Mouse (Mus musculus) lung, postnatal 0 days (tissue): Measurements from ENCODE around the gene Oasl2. TPM values are rescaled to one million over a fixed set of nuclear protein-coding genes. Genes with fewer than 3 reads are reported as not detected.
"Not testable (repeated sequence)": the region's sequence is repeated elsewhere in the genome, so short reads cannot be mapped to it uniquely, and the experiment has no call there.

ENCODE experiments used
- ATAC-seq: fragments of 200-750 bp; cut with Nextera tagmentation; 2 replicates; pipeline ENCODE4 v1.8.0; 2017; ENCODE audit warnings: moderate library complexity
- DNase-seq: peaks from one replicate; pipeline ENCODE4 v3.0.0-alpha.2; 2016; ENCODE audit warnings: low spot score
- H3K27ac ChIP-seq: fragments of 300-500 bp; sonication (generic); 2 replicates; pipeline ENCODE4 v1.5.1; 2014; ENCODE audit warnings: antibody characterized with exemption, mild to moderate bottlenecking, low read length, mixed read lengths
- H3K27me3 ChIP-seq: fragments of 300-500 bp; sonication (generic); replicated peaks from 2 replicates; pipeline ENCODE4 v1.6.1; 2014; ENCODE audit warnings: low read length, mixed read lengths; ENCODE audit not compliant: insufficient read depth
- H3K36me3 ChIP-seq: fragments of 300-500 bp; sonication (generic); 2 replicates; pipeline ENCODE4 v1.6.1; 2014; ENCODE audit warnings: low read length, mixed read lengths; ENCODE audit not compliant: insufficient read depth
- H3K4me1 ChIP-seq: fragments of 300-500 bp; sonication (generic); 2 replicates; pipeline ENCODE4 v1.6.1; 2014; ENCODE audit warnings: antibody characterized with exemption, low read depth, low read length, mixed read lengths; ENCODE audit not compliant: insufficient read depth
- H3K4me2 ChIP-seq: fragments of 300-500 bp; sonication (generic); replicated peaks from 2 replicates; pipeline ENCODE4 v1.6.1; 2014; ENCODE audit warnings: low read depth, mild to moderate bottlenecking, low read length, moderate library complexity, mixed read lengths
- H3K4me3 ChIP-seq: fragments of 300-500 bp; sonication (generic); 2 replicates; pipeline ENCODE4 v1.5.1; 2014; ENCODE audit warnings: low read depth, low read length
- H3K9ac ChIP-seq: fragments of 300-500 bp; sonication (generic); replicated peaks from 2 replicates; pipeline ENCODE4 v1.6.1; 2014; ENCODE audit warnings: low read depth, mild to moderate bottlenecking
- H3K9me3 ChIP-seq: fragments of 300-500 bp; sonication (generic); 2 replicates; pipeline ENCODE4 v1.6.1; 2016; ENCODE audit warnings: low read length, mixed read lengths
- CTCF ChIP-seq: IDR thresholded peaks from 2 replicates; pipeline ENCODE4 v1.5.1; 2016; ENCODE audit warnings: antibody characterized with exemption, mild to moderate bottlenecking
- EP300 ChIP-seq: IDR thresholded peaks from 2 replicates; pipeline ENCODE4 v1.6.1; 2016; ENCODE audit warnings: antibody characterized with exemption, mild to moderate bottlenecking, control low read depth
- WGBS: fragments of 180-500 bp; shearing (Covaris S2); extraction: QIAGEN DNeasy Blood & Tissue Kit; methylation state at CpG from one replicate; pipeline ENCODE4 v1.1.7; 2014; 5-methylcytosine and 5-hydroxymethylcytosine counted together
- polyA plus RNA-seq: library from polyadenylated mRNA; unstranded; fragments of >200 nt; fragmentation: Nextera tagmentation; extraction: Ambion mirVana; gene quantifications from 2 replicates; pipeline ENCODE4 v1.2.1, GENCODE M21; 2015

Gene Oasl2
- polyA plus RNA-seq, 1 experiment from 2014 or later: 17.3 TPM

DNA sequence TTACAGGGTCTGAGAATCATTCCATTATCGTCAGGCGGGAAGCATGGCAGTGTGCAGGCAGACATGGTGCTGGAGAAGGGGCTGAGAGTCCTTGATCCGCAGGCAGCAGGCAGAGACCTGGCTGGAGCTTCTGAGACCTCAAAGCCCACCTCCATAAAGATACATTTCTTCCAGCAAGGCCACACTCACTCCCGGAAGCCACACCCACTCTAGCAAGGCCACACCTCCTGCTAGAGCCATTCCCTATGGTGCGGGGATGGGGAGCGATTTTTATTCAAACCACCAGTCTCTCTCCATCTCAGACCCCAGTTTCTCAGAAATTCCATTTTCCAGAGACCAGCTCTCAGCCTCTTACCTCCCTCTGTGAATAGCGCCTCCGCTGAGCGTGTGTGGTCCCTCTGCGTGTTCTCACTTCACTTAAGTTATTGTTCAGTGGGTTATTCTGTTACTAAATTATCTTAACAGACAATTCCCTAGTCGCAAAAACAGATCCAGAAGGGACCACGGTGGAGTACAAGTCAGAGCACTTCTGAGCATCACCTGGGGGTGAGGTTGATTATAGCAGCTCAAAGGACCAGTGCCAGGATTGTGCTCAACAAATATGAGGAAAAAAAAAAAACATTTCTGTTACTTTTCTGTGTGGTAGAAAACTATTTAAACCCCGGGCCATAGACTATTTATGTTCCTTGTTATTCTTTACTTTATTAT, 12.0 kb downstream of the Oasl2 start:
- Histone ChIP-seq H3K4me1 (no peaks in the 10 kb centered on the region), H3K27ac (no peak overlapping the region), H3K27me3 (no peaks in the 10 kb centered on the region), H3K9ac (no peak overlapping the region), H3K9me3 (no peaks in the 10 kb centered on the region), H3K4me3 (no peak overlapping the region), H3K36me3 (peaks cover 4% of the 10 kb centered on the region), H3K4me2 (no peak overlapping the region)
- ATAC-seq (no peak), DNase-seq (no peak)
- 52% methylated on average over 13 of the region's 13 CpGs for WGBS
- TF ChIP-seq EP300 (no peak), CTCF (no peak)

DNA sequence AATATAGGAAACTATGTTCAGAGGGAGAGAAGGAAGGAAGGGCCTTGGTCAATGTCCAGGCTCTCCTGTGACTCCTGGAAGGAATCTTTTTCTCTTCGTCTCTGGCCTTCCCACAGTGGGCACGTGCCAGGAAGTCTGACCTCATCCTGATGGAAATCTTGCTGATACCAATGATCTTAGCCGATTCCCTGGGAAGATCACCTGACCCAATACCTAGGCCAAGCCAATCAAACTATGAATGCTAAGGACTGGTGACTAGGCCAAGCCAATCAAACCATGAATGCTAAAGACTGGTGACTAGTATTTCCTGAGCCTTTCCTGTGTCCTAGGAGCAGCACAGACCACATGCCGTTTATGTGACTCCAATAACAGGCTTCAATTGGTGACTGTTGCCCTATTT, 16.9 kb downstream of the Oasl2 start:
- Histone ChIP-seq H3K36me3 (no peaks in the 10 kb centered on the region; the same call in 1 of the 2 replicates), H3K9me3 (no peaks in the 10 kb centered on the region), H3K4me1 (no peaks in the 10 kb centered on the region), H3K4me2 (no peak overlapping the region), H3K4me3 (no peak overlapping the region), H3K27me3 (no peaks in the 10 kb centered on the region), H3K27ac (no peak overlapping the region), H3K9ac (no peak overlapping the region)
- TF ChIP-seq EP300 (no peak), CTCF (no peak)
- DNase-seq: no peak
- no peak for ATAC-seq
- 53% methylated on average over 4 of the region's 4 CpGs for WGBS

DNA sequence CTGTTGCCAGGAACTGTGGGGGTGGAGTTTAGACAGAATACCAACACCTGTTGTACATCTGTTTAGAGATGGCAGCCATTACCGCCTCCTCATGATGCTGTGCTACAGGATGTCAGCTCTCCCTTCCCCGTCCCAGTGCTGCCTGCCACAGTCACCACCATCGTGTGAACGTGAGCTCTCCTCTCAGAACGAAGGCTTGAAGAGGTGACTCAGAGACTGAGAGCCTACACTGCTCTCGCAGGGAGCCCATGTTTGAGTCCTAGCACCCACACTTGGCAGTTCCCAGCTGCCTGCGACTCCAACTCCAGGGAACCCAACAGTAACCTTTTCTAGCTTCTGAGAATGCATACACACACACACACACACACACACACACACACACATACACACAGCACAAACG, 18.1 kb downstream of the Oasl2 start:
- H3K9ac ChIP-seq: no peak overlapping the region
- H3K4me1 ChIP-seq: no peaks in the 10 kb centered on the region
- H3K9me3 ChIP-seq: no peaks in the 10 kb centered on the region
- no peak overlapping the region for H3K4me2 ChIP-seq
- no peaks in the 10 kb centered on the region; the same call in 1 of the 2 replicates for H3K36me3 ChIP-seq
- H3K27me3 ChIP-seq: no peaks in the 10 kb centered on the region
- no peak for DNase-seq
- H3K27ac ChIP-seq: no peak overlapping the region
- TF ChIP-seq CTCF (no peak), EP300 (no peak)
- WGBS: 55% methylated on average over 8 of the region's 8 CpGs
- no peak overlapping the region for H3K4me3 ChIP-seq
- ATAC-seq: no peak

DNA sequence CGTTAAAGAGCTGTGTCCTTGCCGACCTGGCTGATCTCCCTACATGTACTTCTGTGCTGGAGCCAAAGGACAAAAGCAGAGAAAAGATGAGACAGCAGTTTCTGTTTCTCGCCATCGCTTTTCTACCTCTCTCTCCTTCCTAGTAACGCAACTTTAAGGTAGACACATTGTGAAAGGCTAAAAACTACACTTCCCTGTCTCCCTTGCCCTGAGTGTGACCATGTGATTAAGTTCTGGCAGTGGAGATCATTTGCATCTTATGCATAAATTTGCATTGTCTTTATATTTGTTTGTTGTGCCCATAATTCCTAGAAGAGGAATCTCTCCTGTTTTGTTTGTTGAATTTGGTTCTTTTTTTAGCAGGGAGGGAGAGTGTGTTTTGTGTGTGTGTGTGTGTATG, 19.1 kb downstream of the Oasl2 start:
- no peak for TF ChIP-seq CTCF
- no peak for TF ChIP-seq EP300
- no peak for ATAC-seq
- Histone ChIP-seq H3K4me2 (no peak overlapping the region), H3K4me1 (no peaks in the 10 kb centered on the region), H3K36me3 (no peaks in the 10 kb centered on the region; the same call in 1 of the 2 replicates), H3K27ac (no peak overlapping the region), H3K9me3 (no peaks in the 10 kb centered on the region), H3K27me3 (no peaks in the 10 kb centered on the region), H3K4me3 (no peak overlapping the region), H3K9ac (no peak overlapping the region)
- no peak for DNase-seq
- WGBS: 79% methylated on average over 5 of the region's 5 CpGs

DNA sequence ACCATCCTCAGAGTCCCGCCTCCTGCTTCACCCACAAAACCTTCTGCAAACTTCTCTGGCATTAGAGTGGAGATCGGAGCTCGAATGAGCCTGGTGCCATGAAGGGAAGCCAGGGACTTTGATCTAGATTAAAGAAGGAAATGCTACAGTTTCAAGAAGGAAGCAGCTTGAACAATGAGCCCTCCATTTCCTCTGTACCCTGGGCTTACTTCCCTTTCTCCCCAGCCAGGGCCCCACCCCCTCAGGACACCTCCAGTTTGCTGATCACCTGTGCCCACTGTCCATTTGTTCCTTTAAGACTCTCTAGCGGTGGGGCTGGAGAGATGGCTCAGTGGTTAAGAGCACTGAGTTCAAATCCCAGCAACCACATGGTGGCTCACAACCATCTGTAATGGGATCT, 20.0 kb downstream of the Oasl2 start:
- 52% methylated on average over 4 of the region's 4 CpGs for WGBS
- ATAC-seq (no peak), DNase-seq (no peak)
- H3K4me2 ChIP-seq: no peak overlapping the region
- H3K4me3 ChIP-seq: no peak overlapping the region
- TF ChIP-seq EP300: no peak
- no peak for TF ChIP-seq CTCF
- H3K27ac ChIP-seq: no peak overlapping the region
- H3K9ac ChIP-seq: no peak overlapping the region
- no peaks in the 10 kb centered on the region for H3K4me1 ChIP-seq
- no peaks in the 10 kb centered on the region for H3K9me3 ChIP-seq
- no peaks in the 10 kb centered on the region for H3K27me3 ChIP-seq
- H3K36me3 ChIP-seq: no peaks in the 10 kb centered on the region

DNA sequence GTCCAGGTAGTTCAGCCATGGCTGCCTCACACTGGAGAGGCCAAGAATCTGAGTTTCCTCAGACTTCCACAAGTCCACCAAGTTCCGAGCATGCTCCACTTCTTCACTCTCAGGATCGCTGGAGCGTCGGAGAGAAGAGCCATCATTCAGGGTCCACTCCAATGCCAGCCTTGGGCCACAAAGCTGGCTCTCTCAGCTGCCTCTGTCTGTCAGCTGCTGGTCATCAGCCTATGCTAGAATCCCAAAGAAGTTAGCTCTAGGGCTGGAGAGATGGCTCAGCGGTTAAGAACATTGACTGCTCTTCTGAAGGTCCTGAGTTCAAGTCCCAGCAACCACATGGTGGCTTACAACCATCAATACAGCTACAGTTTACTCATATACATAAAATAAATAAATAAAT, 20.6 kb downstream of the Oasl2 start:
- not testable (repeated sequence) for H3K27me3 ChIP-seq, H3K9me3 ChIP-seq, H3K4me3 ChIP-seq, H3K4me2 ChIP-seq, H3K36me3 ChIP-seq, DNase-seq, H3K9ac ChIP-seq, H3K4me1 ChIP-seq, H3K27ac ChIP-seq, ATAC-seq
- WGBS: 90% methylated on average over 5 of the region's 5 CpGs
